Mouse (Mus musculus): ENCODE measurements around the gene Abtb2. TPM values are rescaled to one million over a fixed set of nuclear protein-coding genes. Genes with fewer than 3 reads are reported as not detected.
A peak's percentile ranks its signal among the peaks of the same experiment; 100 is the strongest.

Abtb2 gene
- total RNA-seq, 2 experiments from 2014 or later = 8.3 to 13.2 TPM

DNA sequence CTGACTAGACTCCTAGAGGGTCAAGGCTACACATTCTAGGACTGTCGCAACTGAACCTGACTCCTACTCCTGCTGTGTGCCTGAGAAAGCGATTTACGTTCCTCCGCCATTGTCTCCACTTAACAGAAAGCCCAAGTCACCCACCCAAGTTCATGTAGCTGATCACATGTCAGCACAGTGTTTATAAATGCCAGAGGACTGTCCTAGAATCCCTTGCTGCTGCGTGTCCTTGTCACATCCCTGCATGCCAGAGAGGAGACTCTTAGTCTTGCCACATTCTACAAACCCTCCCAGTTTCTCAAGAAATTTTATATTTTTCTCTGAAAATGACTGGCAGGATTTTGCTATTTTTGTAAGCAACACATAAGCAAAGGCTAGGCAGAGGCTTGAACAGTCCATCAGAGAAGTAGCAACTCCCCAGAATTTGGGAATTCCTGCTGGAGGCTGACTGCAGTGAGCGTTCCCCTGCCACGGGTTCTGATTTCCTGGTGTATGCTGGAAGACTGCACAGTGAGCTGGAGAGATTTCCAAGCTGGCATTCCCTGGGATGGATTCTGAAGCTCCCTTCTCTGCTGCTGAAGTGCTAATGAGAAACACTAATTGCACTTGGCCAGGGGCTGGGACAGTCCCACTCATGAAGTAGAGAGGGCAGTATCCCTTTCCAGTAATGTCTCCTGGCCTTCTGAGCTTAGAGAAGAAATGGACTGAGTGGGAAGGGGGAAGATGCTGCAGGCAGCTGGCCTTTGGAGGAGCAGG is 111.7 kb downstream of the Abtb2 start:
- no peak for TF ChIP-seq CTCF (IDR thresholded peaks at IDR 0.05)
- H3K27ac ChIP-seq = no peak overlapping the region
- H3K4me3 ChIP-seq = no peak overlapping the region
- DNase-seq = peak; percentile 5
- intact Hi-C loops (cut with DNase I) = no loop called here

DNA sequence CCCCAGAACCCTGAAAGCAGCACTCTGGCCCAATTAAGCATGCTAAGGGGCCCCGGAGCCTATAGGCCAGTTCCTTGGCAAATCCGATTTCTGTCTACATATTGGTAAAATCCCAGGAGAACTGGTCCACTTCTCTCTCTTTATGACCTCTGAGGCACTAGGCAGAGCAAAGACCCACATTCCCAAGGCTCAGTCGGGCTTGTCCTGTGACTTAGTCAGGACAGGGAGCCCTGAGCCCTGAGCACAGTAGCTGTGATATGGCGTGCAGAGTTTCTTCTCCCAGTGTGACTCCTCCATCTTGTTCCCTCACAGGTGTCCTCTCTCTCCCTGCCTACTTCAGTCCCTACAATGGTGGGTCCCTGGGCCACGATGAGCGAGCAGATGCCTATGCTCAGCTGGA is 112.3 kb downstream of the Abtb2 start:
- Histone ChIP-seq H3K4me3 (no peak overlapping the region), H3K27ac (no peak overlapping the region)
- intact Hi-C loops (cut with DNase I) = no loop called here
- TF ChIP-seq CTCF (IDR thresholded peaks at IDR 0.05) = no peak
- DNase-seq = peak; percentile 10

DNA sequence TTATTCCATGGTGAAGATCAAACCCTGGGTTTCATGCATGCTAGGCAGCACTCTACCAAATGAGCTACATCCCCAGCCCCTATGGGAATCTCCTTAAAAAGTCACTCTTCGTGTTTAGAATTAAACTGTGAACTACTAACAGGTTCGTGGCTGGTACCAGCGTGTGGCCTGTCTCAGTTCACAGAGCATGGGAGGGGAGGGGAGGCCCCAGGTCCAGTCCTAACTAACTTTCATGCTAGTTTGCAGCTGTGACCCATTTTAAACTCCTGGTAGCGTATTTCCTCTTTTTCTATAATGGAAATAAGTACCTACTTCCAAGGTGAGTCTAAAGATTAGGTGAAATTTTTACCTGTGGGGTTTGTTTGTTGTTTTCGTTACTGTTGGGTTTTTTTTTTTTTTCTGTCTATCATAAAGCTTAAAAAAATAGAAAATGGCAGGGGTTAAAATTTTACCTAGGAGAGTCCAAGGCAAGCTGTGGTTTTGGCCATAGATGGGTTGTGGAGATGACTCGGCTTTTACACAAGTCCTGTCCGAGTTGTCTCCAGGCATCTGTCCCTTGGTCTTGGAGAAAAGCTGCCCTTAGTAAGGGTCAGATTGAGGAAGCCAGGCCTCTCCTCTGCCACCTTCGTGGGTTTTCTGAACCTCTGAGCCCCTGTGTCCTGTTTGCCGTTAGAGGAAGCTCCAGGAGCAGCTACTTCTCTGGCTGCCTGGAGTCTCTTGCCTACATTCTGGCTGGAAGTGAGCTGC is 114.4 kb downstream of the Abtb2 start:
- intact Hi-C loops (cut with DNase I) = no loop called here
- Histone ChIP-seq H3K27ac (no peak overlapping the region), H3K4me3 (no peak overlapping the region)
- TF ChIP-seq CTCF (IDR thresholded peaks at IDR 0.05) = no peak
- peak; percentile 3 for DNase-seq

DNA sequence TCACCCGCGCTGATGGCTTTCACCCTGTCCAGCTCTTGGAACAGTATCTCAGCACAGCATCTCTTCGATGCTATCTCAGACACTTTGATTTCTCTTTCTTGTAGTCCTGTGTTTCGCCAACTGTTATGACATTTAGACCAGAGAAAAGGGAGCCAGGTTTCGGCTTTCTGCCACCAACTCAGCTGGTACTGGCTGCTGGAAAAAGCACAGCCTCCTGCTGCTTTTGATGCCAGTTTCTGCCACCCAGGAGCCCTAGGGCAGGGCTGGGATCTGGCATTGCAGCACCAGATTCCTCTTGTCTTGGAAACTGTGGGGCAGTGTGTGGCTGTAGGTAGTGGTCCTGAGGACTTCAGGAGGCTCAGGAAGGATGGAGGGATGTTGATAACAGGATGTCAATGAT is 115.0 kb downstream of the Abtb2 start:
- TF ChIP-seq CTCF (IDR thresholded peaks at IDR 0.05) = no peak
- Histone ChIP-seq H3K27ac (no peak overlapping the region), H3K4me3 (no peak overlapping the region)
- intact Hi-C loops (cut with DNase I) = no loop called here
- DNase-seq = peak; percentile 70

DNA sequence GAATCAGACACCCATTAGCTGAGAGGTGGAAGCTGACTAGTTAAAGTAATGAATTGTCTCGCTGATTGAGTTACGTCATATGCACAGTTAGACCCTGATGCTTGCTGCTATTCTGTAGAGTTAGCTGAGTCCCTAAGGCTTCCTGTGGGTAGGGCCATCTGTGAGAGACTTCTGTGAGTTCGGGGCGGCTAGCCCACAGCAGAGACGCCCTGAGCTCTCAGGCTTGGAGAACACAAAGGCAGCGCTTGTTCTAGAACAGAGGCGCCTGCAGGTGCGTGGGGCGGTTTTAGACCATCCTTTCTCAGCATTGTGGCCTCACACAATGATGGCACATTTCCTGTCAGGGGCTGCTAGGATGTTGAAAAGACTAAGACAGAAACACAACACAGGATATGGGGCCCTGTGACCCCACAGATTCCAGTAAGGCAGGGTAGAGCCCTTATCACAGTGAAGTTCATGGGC is 116.2 kb downstream of the Abtb2 start:
- Histone ChIP-seq H3K4me3 (no peak overlapping the region), H3K27ac (no peak overlapping the region)
- intact Hi-C loops (cut with DNase I) = no loop called here
- DNase-seq = peak; percentile 7
- no peak for TF ChIP-seq CTCF (IDR thresholded peaks at IDR 0.05)

DNA sequence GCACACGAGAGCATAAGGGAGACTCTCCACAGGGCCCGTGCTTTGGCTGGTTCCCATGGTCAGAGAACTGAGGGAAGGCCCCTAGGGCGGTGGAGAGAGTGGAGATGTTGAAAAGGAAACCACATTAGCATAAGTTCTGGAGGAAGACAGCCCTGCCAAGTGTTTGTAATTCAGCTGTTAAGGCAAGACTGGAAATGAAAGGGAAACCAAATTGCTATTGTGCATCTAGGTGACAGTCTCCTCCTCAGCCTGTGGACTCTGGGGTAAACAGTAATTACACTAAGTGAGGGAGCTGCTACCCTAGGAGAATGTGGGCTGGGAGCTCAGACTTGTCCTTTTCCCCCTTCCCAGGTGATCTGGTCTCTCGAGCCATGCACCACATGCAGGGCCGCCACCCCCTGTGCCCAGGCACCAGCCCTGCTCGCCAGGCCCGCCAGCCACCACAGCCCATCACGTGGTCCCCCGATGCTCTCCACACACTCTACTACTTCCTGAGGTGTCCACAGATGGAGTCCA is 116.9 kb downstream of the Abtb2 start:
- intact Hi-C loops (cut with DNase I) = no loop called here
- Histone ChIP-seq H3K27ac (no peak overlapping the region), H3K4me3 (no peak overlapping the region)
- TF ChIP-seq CTCF (IDR thresholded peaks at IDR 0.05) = no peak
- DNase-seq = peak; percentile 16

DNA sequence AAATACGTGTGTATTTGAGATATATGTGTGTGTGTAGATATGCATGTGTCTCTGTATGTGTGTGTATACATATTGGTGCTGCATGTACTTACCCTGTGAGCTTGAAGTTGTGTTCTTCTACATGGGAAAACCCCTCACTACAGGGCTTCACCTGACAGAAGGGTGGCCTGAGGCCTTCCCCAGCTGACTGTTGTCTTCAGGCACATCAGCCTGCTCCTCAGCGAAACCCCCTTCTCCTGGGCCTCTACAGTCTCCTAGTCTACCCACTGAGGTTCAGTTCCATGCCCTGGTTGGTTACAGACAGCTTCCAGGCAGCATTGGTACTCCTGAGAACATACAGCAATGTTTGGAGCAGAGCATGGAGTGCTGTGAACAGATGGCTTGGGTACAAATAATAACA is 118.3 kb downstream of the Abtb2 start:
- DNase-seq = peak; percentile 7
- H3K4me3 ChIP-seq = no peak overlapping the region
- TF ChIP-seq CTCF (IDR thresholded peaks at IDR 0.05) = no peak
- intact Hi-C loops (cut with DNase I) = no loop called here
- no peak overlapping the region for H3K27ac ChIP-seq

DNA sequence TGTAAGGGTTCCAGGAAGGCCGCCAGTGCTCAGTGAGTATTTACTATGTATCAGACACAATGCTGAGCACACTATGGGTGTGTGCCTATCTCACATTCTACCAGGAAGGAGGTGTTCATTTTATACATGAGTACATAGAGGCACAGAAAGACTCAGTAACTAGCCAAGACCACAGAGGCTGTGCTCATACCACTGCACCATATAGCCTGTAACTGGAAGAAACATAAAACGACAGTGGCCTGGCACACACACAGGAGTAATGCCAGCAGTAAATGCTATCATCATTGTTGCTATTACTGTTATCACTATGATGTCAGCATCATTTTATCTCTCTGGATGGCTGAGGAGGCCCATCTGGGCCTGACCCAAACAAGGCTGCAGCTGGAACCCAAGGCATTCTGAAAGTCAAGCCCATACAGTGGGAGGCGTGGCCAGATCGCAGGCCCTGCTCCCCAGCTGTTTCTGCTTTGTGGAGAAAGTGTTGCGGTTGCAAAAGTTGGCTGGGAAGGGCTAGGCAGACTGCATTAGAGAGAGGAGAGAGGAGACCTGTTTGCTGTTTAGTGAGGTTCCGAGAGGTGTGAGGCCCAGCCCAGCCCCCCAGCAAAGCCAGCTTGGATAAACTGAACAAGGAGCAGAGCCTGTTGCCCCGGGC is 118.9 kb downstream of the Abtb2 start:
- no peak overlapping the region for H3K4me3 ChIP-seq
- no peak for TF ChIP-seq CTCF (IDR thresholded peaks at IDR 0.05)
- peak; percentile 13 for DNase-seq
- intact Hi-C loops (cut with DNase I) = no loop called here
- H3K27ac ChIP-seq = no peak overlapping the region

DNA sequence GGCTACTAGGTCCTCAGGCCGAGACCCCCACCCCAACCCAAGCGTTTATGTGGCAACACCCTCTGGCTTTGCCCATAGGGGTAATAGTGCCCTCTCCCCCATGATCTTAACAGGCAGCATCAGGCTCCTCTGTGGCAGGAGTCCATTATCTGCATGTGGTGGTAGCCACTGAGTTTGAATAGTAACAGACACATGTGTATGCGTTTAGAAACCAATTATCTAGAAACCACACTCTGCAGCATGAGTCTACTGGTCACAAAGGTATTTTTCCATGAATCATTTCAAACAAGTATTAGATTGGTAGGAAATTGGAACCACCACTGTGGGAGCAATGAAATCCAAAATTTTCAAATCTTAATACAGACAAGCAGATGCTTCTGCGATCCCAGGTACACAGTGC is 119.5 kb downstream of the Abtb2 start:
- TF ChIP-seq CTCF (IDR thresholded peaks at IDR 0.05) = no peak

DNA sequence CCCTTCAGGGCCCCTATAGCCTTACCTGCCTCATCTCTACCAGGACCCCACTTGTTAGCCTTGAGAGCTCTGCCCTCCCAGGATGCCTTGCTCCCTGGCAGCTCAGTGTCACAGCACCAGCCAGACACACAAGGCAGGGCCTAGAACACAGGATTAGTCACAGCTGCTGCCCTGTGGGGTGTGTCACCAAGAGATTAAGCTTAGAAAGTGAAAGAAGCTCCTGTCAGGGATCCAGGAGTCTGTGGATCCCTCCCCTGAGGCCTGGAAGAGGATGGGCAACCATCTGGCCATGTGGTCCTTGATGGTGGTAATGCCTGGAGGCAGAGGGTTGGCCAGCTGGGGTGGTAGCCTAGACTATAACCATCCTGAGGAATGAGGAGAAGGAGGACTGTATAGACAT is 121.0 kb downstream of the Abtb2 start:
- intact Hi-C loops (cut with DNase I) = no loop called here
- no peak overlapping the region for H3K27ac ChIP-seq

More for the DNA sequence above, 119.5 kb downstream of the Abtb2 start:
- intact Hi-C loops (cut with DNase I) = no loop called here
- no peak overlapping the region for H3K4me3 ChIP-seq
- H3K27ac ChIP-seq = no peak overlapping the region
- no peak for DNase-seq

DNA sequence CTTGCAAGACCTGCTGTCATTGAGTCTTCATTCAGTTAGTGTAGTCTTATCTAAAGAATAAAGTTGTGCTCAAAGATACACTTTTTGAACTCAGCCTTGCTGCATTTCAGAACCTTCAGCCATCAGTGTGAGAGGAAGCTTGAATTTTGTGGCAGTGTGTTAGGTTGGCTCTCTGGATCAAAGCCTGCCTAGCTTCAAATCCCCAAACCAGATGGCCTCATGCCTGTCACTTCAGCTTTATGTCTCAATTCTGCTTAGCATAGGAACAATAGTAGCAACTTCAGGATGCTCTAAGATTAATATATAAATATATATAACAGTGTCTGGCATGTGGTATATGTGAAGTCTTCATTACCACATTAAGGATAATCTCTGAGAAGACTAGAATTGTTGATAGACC is 121.8 kb downstream of the Abtb2 start:
- peak; percentile 1 for DNase-seq
- H3K27ac ChIP-seq = no peak overlapping the region
- TF ChIP-seq CTCF (IDR thresholded peaks at IDR 0.05) = no peak
- H3K4me3 ChIP-seq = no peak overlapping the region
- intact Hi-C loops (cut with DNase I) = no loop called here

More for the DNA sequence above, 121.0 kb downstream of the Abtb2 start:
- TF ChIP-seq CTCF (IDR thresholded peaks at IDR 0.05) = no peak
- H3K4me3 ChIP-seq = no peak overlapping the region
- no peak for DNase-seq

DNA sequence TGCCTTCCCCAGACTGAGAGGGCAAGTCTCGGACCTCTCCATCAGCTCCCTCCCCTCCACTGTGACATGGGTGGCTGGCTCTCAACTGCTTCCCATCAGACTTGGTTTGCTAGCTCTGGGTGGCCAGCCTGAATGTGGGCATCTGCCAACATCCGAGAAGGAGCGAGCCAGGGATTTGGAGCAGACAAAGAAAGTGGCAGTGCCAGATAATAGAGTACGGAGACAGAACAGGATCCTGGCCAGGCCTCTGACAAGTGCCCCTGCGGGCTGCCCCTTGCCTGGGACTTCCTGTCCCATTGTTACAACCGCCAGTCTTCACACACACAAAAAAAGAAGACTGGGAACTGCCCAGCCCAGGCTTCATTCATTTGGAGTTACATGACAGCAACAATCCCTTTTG is 124.3 kb downstream of the Abtb2 start:
- no peak overlapping the region for H3K27ac ChIP-seq
- no peak for TF ChIP-seq CTCF (IDR thresholded peaks at IDR 0.05)
- DNase-seq = no peak

DNA sequence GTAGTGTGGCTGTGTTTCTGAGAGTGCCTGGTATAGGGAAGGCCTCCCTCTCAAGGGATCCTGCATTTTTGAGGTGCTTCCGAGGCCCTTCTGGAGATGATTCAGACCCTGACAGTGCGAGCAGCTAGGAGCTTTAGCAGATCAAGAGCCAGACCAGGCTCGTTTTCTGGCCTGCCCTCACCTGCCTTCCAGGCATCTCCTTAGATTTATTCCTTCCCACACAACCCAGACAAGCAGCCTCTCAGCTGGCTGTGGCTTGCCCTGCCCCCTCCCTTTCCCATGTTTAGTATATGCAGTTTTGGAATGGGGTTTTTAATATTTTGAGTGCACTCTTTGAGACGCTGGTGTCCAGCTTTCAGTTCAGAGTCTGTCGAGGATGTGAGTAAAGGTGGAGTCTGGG is 124.7 kb downstream of the Abtb2 start:
- intact Hi-C loops (cut with DNase I) = no loop called here
- no peak for TF ChIP-seq CTCF (IDR thresholded peaks at IDR 0.05)
- H3K27ac ChIP-seq = no peak overlapping the region
- DNase-seq = no peak
- no peak overlapping the region for H3K4me3 ChIP-seq

More for the DNA sequence above, 124.3 kb downstream of the Abtb2 start:
- intact Hi-C loops (cut with DNase I) = no loop called here
- no peak overlapping the region for H3K4me3 ChIP-seq
